Mouse (Mus musculus): Measurements from ENCODE around the gene Adam12.

GRCm38 (mm10) chr7:134173442-134174090 lies 58.4 kb downstream of the Adam12 start:
- TF ChIP-seq EP300 (IDR thresholded peaks at IDR 0.05; ENCODE audit: insufficient read depth, low read depth, low read length) (no peak), CTCF (IDR thresholded peaks at IDR 0.05; ENCODE audit: low read depth, low read length) (no peak)

All from ES-Bruce4 (cell line).